Mouse (Mus musculus): ENCODE results near the gene Zp1. TPM values are rescaled to one million over a fixed set of nuclear protein-coding genes. Genes with fewer than 3 reads are reported as not detected.

Gene Zp1
- total and polyA plus RNA-seq, 3 experiments = 0.26 TPM; not detected in 2

DNA sequence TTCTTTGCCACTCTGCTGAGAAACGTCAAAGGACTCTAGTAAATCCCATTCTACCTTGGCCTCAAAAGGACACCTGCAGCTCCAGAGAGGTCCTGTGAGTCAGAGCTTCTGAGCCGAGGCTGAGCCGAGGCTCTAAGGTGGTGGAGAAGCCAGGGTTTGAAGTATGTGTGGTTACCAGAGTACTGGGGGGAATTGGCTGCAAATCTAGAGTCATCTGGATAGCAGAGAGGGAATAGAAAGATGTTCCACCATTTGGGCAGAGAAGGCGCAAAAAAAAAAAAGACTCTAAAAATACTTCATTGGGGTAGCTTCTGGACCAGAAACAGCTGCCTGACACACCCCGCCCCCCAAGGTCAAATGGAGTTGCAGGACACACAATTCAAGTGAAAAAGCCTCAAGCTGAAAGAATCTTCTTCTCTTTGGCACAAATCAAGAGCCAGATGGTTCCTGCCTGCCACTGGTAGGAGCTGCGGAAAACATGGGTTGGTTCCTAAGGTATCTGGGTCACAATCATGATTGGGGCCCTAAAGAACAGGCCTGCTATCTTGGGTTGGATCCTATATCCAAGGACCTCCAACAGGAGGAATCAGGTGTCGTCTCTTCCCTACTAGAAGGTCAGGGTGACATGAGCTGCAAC is 42.1 kb downstream of the Zp1 start:
- H3K79me2 ChIP-seq (replicated peaks; ENCODE audit: control insufficient read depth, extremely low read depth, insufficient read depth, poor library complexity, severe bottlenecking) = peaks cover 10% of the 10 kb centered on the region
- H3K9me3 ChIP-seq (replicated peaks; ENCODE audit: low read length) = no peaks in the 10 kb centered on the region
- DNase-seq (ENCODE audit: extremely low read depth) = no peak
- no peak overlapping the region for H3K4me2 ChIP-seq (ENCODE audit: insufficient read depth, low read depth, poor library complexity, severe bottlenecking)
- peaks cover 17 to 49% of the 10 kb centered on the region in 2 experiments for H3K36me3 ChIP-seq (replicated peaks in 1 of 2; ENCODE audit: control insufficient read depth in 1 of 2, insufficient read depth in 1 of 2, low read length in 1 of 2)
- no peak overlapping the region for H3K9ac ChIP-seq (ENCODE audit: insufficient read depth, low read depth)
- no peaks in the 10 kb centered on the region for H3K27me3 ChIP-seq (replicated peaks)
- peaks cover 6 to 34% of the 10 kb centered on the region in 2 experiments for H3K4me1 ChIP-seq (ENCODE audit: control insufficient read depth in 1 of 2, insufficient read depth in 2 of 2)
- H3K4me3 ChIP-seq (replicated peaks in 1 of 3; ENCODE audit: low read depth in 2 of 3, low read length in 2 of 3, poor library complexity in 1 of 3) = no peak overlapping the region
- in situ Hi-C loops (cut with MboI; ENCODE audit: low pct_ligation_motif_present, low pct_unique_long_range_greater_than_20kb, low sequenced_read_pairs) = loop anchor here (5.0 kb wide), 1 partner anchor 36 kb away; no protein-coding TSS in a partner anchor
- TF ChIP-seq MAZ (IDR thresholded peaks at IDR 0.05; ENCODE audit: low read depth, low read length) (no peak), NRF1 (IDR thresholded peaks at IDR 0.05; ENCODE audit: low read depth, low read length) (no peak), ELF1 (IDR thresholded peaks at IDR 0.05; ENCODE audit: low read depth, low read length) (no peak), USF2 (conservative IDR thresholded peaks at IDR 0.05; ENCODE audit: low read depth, low read length) (no peak), POLR2A (IDR thresholded peaks at IDR 0.05; ENCODE audit: low read depth, low read length) (no peak), MAFK (IDR thresholded peaks at IDR 0.05; ENCODE audit: insufficient replicate concordance, low read length) (no peak), USF1 (IDR thresholded peaks at IDR 0.05; ENCODE audit: low read depth, low read length) (no peak), CHD2 (IDR thresholded peaks at IDR 0.05; ENCODE audit: low read length) (no peak), E2F4 (IDR thresholded peaks at IDR 0.05; ENCODE audit: insufficient replicate concordance, low read depth, low read length) (no peak), GABPA (IDR thresholded peaks at IDR 0.05; ENCODE audit: insufficient replicate concordance, low read depth, low read length) (no peak), BHLHE40 (IDR thresholded peaks at IDR 0.05; ENCODE audit: low read depth, low read length) (no peak), PAX5 (IDR thresholded peaks at IDR 0.05; ENCODE audit: low read length) (no peak), ZKSCAN1 (IDR thresholded peaks at IDR 0.05; ENCODE audit: borderline replicate concordance, low read depth, low read length) (no peak), TBP (conservative IDR thresholded peaks at IDR 0.05; ENCODE audit: low read depth, low read length) (no peak)
- H3K27ac ChIP-seq (ENCODE audit: insufficient read depth, low read depth) = no peak overlapping the region
- dilution Hi-C loops (cut with MboI; ENCODE audit: extremely low pct_ligation_motif_present, extremely low pct_unique_long_range_greater_than_20kb, low sequenced_read_pairs) = no loop called here

DNA sequence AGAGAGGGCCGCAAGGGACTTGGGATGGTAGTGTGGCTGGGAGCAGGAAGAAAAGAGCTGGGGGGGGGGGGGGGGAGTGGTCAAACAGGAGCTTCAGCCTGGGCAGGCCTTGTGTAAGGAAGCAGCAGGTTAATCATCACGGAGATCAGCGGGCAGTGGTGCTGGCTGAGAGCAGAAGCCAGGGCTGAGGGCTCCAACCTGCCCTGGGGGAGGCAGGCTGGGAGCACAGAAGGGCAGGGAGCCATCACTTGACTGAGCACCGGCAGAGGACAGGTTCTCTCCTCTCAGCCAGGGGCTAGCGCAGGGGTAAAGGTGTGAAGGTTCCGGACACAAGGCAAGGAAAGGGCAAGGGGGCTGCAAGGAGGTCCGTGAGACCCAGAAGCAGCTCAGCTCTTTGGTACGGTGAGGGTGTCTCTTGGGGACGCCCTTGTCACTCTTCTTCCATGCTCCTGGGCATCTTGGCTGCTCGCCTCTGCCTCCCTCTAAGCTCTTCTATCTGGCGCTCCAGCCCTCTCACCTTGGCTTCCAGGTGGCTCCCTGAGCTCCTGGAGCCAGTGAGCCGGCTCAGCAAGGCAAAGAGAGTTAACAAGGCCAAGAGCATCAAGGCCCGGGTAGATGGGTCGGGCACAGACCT is 49.0 kb downstream of the Zp1 start:
- peaks cover 2% of the 10 kb centered on the region; the same call in 1 of the 2 replicates for H3K79me2 ChIP-seq (replicated peaks; ENCODE audit: control insufficient read depth, extremely low read depth, insufficient read depth, poor library complexity, severe bottlenecking)
- TF ChIP-seq IRF4 (IDR thresholded peaks at IDR 0.05; ENCODE audit: low read depth, low read length) (no peak), POLR2AphosphoS2 (IDR thresholded peaks at IDR 0.05; ENCODE audit: low read depth, low read length) (no peak), CHD1 (IDR thresholded peaks at IDR 0.05; ENCODE audit: low read depth, low read length) (no peak), ZC3H11A (IDR thresholded peaks at IDR 0.05; ENCODE audit: low read depth, low read length) (no peak), E2F4 (IDR thresholded peaks at IDR 0.05; ENCODE audit: insufficient replicate concordance, low read depth, low read length) (no peak), USF1 (IDR thresholded peaks at IDR 0.05; ENCODE audit: low read depth, low read length) (no peak), HCFC1 (IDR thresholded peaks at IDR 0.05; ENCODE audit: low read depth, low read length) (no peak), MAX (IDR thresholded peaks at IDR 0.05; ENCODE audit: low read length) (no peak), UBTF (IDR thresholded peaks at IDR 0.05; ENCODE audit: low read depth, low read length) (no peak), CHD2 (IDR thresholded peaks at IDR 0.05; ENCODE audit: low read length) (no peak), RCOR1 (conservative IDR thresholded peaks at IDR 0.05; ENCODE audit: low read depth, low read length) (no peak), NELFE (IDR thresholded peaks at IDR 0.05; ENCODE audit: low read depth, low read length) (no peak), POLR2A (IDR thresholded peaks at IDR 0.05; ENCODE audit: low read depth, low read length) (no peak), BHLHE40 (IDR thresholded peaks at IDR 0.05; ENCODE audit: low read depth, low read length) (no peak), MAZ (IDR thresholded peaks at IDR 0.05; ENCODE audit: low read depth, low read length) (no peak), GABPA (IDR thresholded peaks at IDR 0.05; ENCODE audit: insufficient replicate concordance, low read depth, low read length) (no peak), CTCF (conservative IDR thresholded peaks at IDR 0.05 in 1 of 2, IDR thresholded peaks at IDR 0.05 in 1 of 2; ENCODE audit: low read depth in 2 of 2, low read length in 2 of 2) (no peak), SMC3 (IDR thresholded peaks at IDR 0.05; ENCODE audit: low read depth, low read length) (no peak)
- no peaks in the 10 kb centered on the region for H3K9me3 ChIP-seq (replicated peaks; ENCODE audit: low read length)
- H3K36me3 ChIP-seq (replicated peaks in 1 of 2; ENCODE audit: control insufficient read depth in 1 of 2, insufficient read depth in 1 of 2, low read length in 1 of 2) = peaks cover 37 to 64% of the 10 kb centered on the region in 2 experiments
- no peaks in the 10 kb centered on the region; a peak in 1 of 4 replicates for H3K4me1 ChIP-seq (ENCODE audit: control insufficient read depth in 1 of 2, insufficient read depth in 2 of 2)
- in situ Hi-C loops (cut with MboI; ENCODE audit: low pct_ligation_motif_present, low pct_unique_long_range_greater_than_20kb, low sequenced_read_pairs) = no loop called here
- no peak overlapping the region for H3K27ac ChIP-seq (ENCODE audit: insufficient read depth, low read depth)
- H3K4me2 ChIP-seq (ENCODE audit: insufficient read depth, low read depth, poor library complexity, severe bottlenecking) = no peak overlapping the region
- no peak overlapping the region for H3K4me3 ChIP-seq (replicated peaks in 1 of 3; ENCODE audit: low read depth in 2 of 3, low read length in 2 of 3, poor library complexity in 1 of 3)
- dilution Hi-C loops (cut with MboI; ENCODE audit: extremely low pct_ligation_motif_present, extremely low pct_unique_long_range_greater_than_20kb, low sequenced_read_pairs) = no loop called here
- no peak for DNase-seq (ENCODE audit: extremely low read depth)
- H3K27me3 ChIP-seq (replicated peaks) = no peaks in the 10 kb centered on the region
- H3K9ac ChIP-seq (ENCODE audit: insufficient read depth, low read depth) = no peak overlapping the region
